Mouse (Mus musculus) E14TG2a.4 (cell line): ENCODE results near the gene Sytl3.
"Not testable (repeated sequence)": the region's sequence is repeated elsewhere in the genome, so short reads cannot be mapped to it uniquely, and the experiment has no call there.

ENCODE experiments used
- CTCF ChIP-seq: conservative IDR thresholded peaks from 2 replicates; pipeline ENCODE4 v1.5.1; 2014; ENCODE audit warnings: low read length
- NANOG ChIP-seq: IDR thresholded peaks from 2 replicates; pipeline ENCODE4 v1.6.1; 2014; ENCODE audit warnings: borderline replicate concordance, low read length, mixed read lengths
- POU5F1 ChIP-seq: IDR thresholded peaks from 2 replicates; pipeline ENCODE4 v1.6.1; 2014; ENCODE audit warnings: low read length, borderline replicate concordance

- not testable (repeated sequence) for TF ChIP-seq CTCF, POU5F1, NANOG
Observed at GRCm38 (mm10) chr17:6646841-6647240, 12.1 kb upstream of the Sytl3 start.
